Mouse (Mus musculus) brain, embryonic 14.5 days (tissue): ENCODE data around the gene Gm38394.

Source experiments
- CTCF ChIP-seq: fragments of 200-500 bp; IDR thresholded peaks from 2 replicates; pipeline ENCODE4 v1.5.1; 2012; ENCODE audit warnings: inconsistent platforms, mild to moderate bottlenecking, moderate library complexity, borderline replicate concordance; ENCODE audit not compliant: insufficient read depth, insufficient read length; ENCODE audit errors: extremely low read depth
- POLR2A ChIP-seq: fragments of 200-500 bp; IDR thresholded peaks from 2 replicates; pipeline ENCODE4 v1.6.1; 2012; ENCODE audit warnings: mild to moderate bottlenecking, inconsistent platforms, borderline replicate concordance; ENCODE audit not compliant: poor library complexity, insufficient read depth, insufficient read length, severe bottlenecking; ENCODE audit errors: extremely low read depth

DNA sequence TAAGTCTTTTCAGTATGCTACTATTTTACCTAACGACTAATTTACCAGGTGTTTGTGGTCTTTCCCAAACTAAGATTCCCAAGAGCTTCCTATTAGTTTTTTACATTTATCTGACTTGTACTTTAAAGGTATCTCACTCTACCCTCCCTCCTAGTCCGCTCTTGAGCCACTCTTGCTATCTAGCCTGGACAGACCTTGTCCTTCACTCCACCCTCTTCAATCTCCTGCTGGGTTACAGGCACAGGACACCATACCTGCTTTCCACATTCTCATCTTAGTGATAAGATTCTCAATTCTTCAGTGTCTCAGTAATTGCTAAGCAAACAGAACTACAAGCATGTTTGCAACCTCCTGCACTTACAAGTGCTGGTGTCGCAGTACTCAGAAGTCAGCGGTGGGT, 57.9 kb downstream of the Gm38394 start:
- TF ChIP-seq CTCF (no peak), POLR2A (no peak)
